ENCODE assay signal across 10 mouse cellular contexts in genomic region chr12:108271351-108272142, GRCm38 (mm10). TPM values are rescaled to one million over a fixed set of nuclear protein-coding genes. Genes with fewer than 3 reads are reported as not detected.
A peak's percentile ranks its signal among the peaks of the same experiment; 100 is the strongest.
DNase-seq lines count a peak whose midpoint lies in the region; ATAC-seq and TF ChIP-seq lines count a peak whose summit lies in the region.
"Had no signal": no experiment of that assay in that cellular context is flagged by ENCODE, and none has a peak within 500 bp of the region (broad histone marks: within the 10 kb centered on the region; RNA-seq: fewer than 3 reads in every experiment).

No protein-coding gene starts in this region.

- H3K4me1 ChIP-seq in cerebellum, adult 2 months (ENCODE audit: control insufficient read depth, insufficient read depth, low read length), result peaks cover 43% of the 10 kb centered on the region
- peaks cover 18% of the 10 kb centered on the region; the same call in 1 of the 2 replicates for H3K4me1 ChIP-seq in lung, embryonic 14.5 days (ENCODE audit: insufficient read depth)
- peaks cover 41% of the 10 kb centered on the region for H3K4me1 ChIP-seq in intestine, embryonic 14.5 days (replicated peaks; ENCODE audit: control insufficient read depth, insufficient read depth, low read length)
- peaks cover 78% of the 10 kb centered on the region for H3K4me1 ChIP-seq in neural tube, embryonic 15.5 days

- peak overlapping the region; percentile 39 for H3K4me3 ChIP-seq in cerebellum, adult 2 months (replicated peaks; ENCODE audit: insufficient read depth, low read depth, low read length)
- H3K4me3 ChIP-seq in lung, embryonic 14.5 days (ENCODE audit: low read depth, low read length), result peak overlapping the region; percentile 0; the same call in 1 of the 2 replicates
- no peak overlapping the region for H3K4me3 ChIP-seq in intestine, embryonic 14.5 days (ENCODE audit: low read depth, low read length)
- peak overlapping the region; percentile 86 for H3K4me3 ChIP-seq in neural tube, embryonic 15.5 days (replicated peaks)

- 0 out of 2 replicates have a peak, but pooled peaks cover 5% of the 10 kb centered on the region for H3K36me3 ChIP-seq in lung, embryonic 14.5 days (ENCODE audit: insufficient read depth)
- no peaks in the 10 kb centered on the region for H3K36me3 ChIP-seq in intestine, embryonic 14.5 days (ENCODE audit: control insufficient read depth, insufficient read depth, low read length)
- no peaks in the 10 kb centered on the region for H3K36me3 ChIP-seq in neural tube, embryonic 15.5 days

- peak overlapping the region; percentile 97 for H3K4me2 ChIP-seq in lung, embryonic 14.5 days
- 0 out of 2 replicates have a peak overlapping the region, but pooled peaks have one; percentile 97 for H3K4me2 ChIP-seq in intestine, embryonic 14.5 days (ENCODE audit: low read length)
- H3K4me2 ChIP-seq in neural tube, embryonic 15.5 days, result peak overlapping the region; percentile 95

- no peak for TF ChIP-seq POLR2A in cerebellum, adult 2 months (IDR thresholded peaks at IDR 0.05; ENCODE audit: borderline replicate concordance, insufficient read depth, low read length)

- H3K9ac ChIP-seq in lung, embryonic 14.5 days, result no peak overlapping the region
- no peak overlapping the region for H3K9ac ChIP-seq in intestine, embryonic 14.5 days (ENCODE audit: low read length)
- peak overlapping the region; percentile 38 for H3K9ac ChIP-seq in neural tube, embryonic 15.5 days (replicated peaks)

- 19% methylated on average over 16 of the region's 16 CpGs for WGBS in cerebellum, adult 2 months
- WGBS in lung, embryonic 14.5 days, result 76% methylated on average over 16 of the region's 16 CpGs
- WGBS in intestine, embryonic 14.5 days, result 80% methylated on average over 16 of the region's 16 CpGs
- 61% methylated on average over 16 of the region's 16 CpGs for WGBS in neural tube, embryonic 15.5 days

- no peak for ATAC-seq in cerebellum, adult (ENCODE audit: insufficient number of reproducible peaks, low FRiP score, low TSS enrichment)
- no peak for ATAC-seq in lung, embryonic 14.5 days (ENCODE audit: insufficient read depth)
- ATAC-seq in intestine, embryonic 14.5 days (replicated peaks; ENCODE audit: low FRiP score, low TSS enrichment, low read depth), result no peak
- no peak for ATAC-seq in neural tube, embryonic 15.5 days (ENCODE audit: low FRiP score)
- ATAC-seq: Patski had no signal

- H3K27ac ChIP-seq in cerebellum, adult 2 months (ENCODE audit: insufficient read depth, low read length), result peak overlapping the region; percentile 14; the same call in 1 of the 2 replicates
- H3K27ac ChIP-seq in lung, embryonic 14.5 days (ENCODE audit: low read depth), result no peak overlapping the region
- no peak overlapping the region for H3K27ac ChIP-seq in intestine, embryonic 14.5 days (ENCODE audit: low read depth)
- H3K27ac ChIP-seq in neural tube, embryonic 15.5 days (replicated peaks), result 0 out of 2 replicates have a peak overlapping the region, but pooled peaks have one; percentile 2

- no peak for TF ChIP-seq CTCF in cerebellum, adult 2 months (IDR thresholded peaks at IDR 0.05; ENCODE audit: borderline replicate concordance, insufficient read depth, low read depth, low read length)
- TF ChIP-seq CTCF in lung, embryonic 14.5 days (IDR thresholded peaks at IDR 0.05; ENCODE audit: low read depth), result no peak

- DNase-seq in cerebellum, adult 2 months, result peak; percentile 47 to 64
- no peak for DNase-seq in lung, embryonic 14.5 days
- no peak for DNase-seq in lung, postnatal 4 days
- no peak for DNase-seq in intestine, embryonic 14.5 days (ENCODE audit: low spot score)
- no peak for DNase-seq in right cerebral cortex, postnatal 25 days
- DNase-seq in T-cell, adult 2 months (ENCODE audit: low spot score), result no peak
- DNase-seq: thymus, postnatal 14 days had no signal

- no peaks in the 10 kb centered on the region for H3K9me3 ChIP-seq in lung, embryonic 14.5 days (ENCODE audit: low read depth, low read length)
- no peaks in the 10 kb centered on the region for H3K9me3 ChIP-seq in intestine, embryonic 14.5 days (ENCODE audit: control insufficient read depth, low read length)
- H3K9me3 ChIP-seq in neural tube, embryonic 15.5 days (replicated peaks), result no peaks in the 10 kb centered on the region

- no peaks in the 10 kb centered on the region for H3K27me3 ChIP-seq in cerebellum, adult 2 months (ENCODE audit: control insufficient read depth, insufficient read depth, low read length)
- peaks cover 5% of the 10 kb centered on the region; the same call in 1 of the 2 replicates for H3K27me3 ChIP-seq in lung, embryonic 14.5 days (ENCODE audit: insufficient read depth, low read length)
- H3K27me3 ChIP-seq in intestine, embryonic 14.5 days (replicated peaks; ENCODE audit: control insufficient read depth, insufficient read depth, low read length), result no peaks in the 10 kb centered on the region; the same call in 1 of the 2 replicates
- H3K27me3 ChIP-seq in neural tube, embryonic 15.5 days (replicated peaks), result no peaks in the 10 kb centered on the region
- H3K27me3 ChIP-seq: Patski had no signal

RNA-seq across cellular contexts. Expression of gene Ccdc85c, which starts 3.7 kb away (rescaled TPM):
- polyA plus RNA-seq in cerebellum, adult 2 months (2012; rRNA removed), result 75.0 and 78.6 TPM in 2 replicates
- polyA plus RNA-seq in lung, embryonic 14.5 days (2014; fragmentation: Nextera tagmentation; extraction: Ambion mirVana), result 8.3 and 8.6 TPM in 2 replicates
- polyA plus RNA-seq in intestine, embryonic 14.5 days (2014; fragmentation: Nextera tagmentation; extraction: Ambion mirVana), result 10.9 and 11.2 TPM in 2 replicates
- polyA plus RNA-seq in neural tube, embryonic 15.5 days (2015; fragmentation: Nextera tagmentation; extraction: Ambion mirVana), result 10.5 and 11.9 TPM in 2 replicates

RNA-seq across cellular contexts. Expression of gene Hhipl1, which starts 34.5 kb away (rescaled TPM):
- 4.4 and 4.8 TPM in 2 replicates for polyA plus RNA-seq in cerebellum, adult 2 months (2012; rRNA removed)
- 0.76 and 0.82 TPM in 2 replicates for polyA plus RNA-seq in lung, embryonic 14.5 days (2014; fragmentation: Nextera tagmentation; extraction: Ambion mirVana)
- polyA plus RNA-seq in intestine, embryonic 14.5 days (2014; fragmentation: Nextera tagmentation; extraction: Ambion mirVana), result 0.28 and 0.67 TPM in 2 replicates
- 2.7 and 3.2 TPM in 2 replicates for polyA plus RNA-seq in neural tube, embryonic 15.5 days (2015; fragmentation: Nextera tagmentation; extraction: Ambion mirVana)

Comparison
In these comparisons a context has a peak if more than half of its experiments do, and no peak if none do; other contexts are left out.
1. DNase-seq: peak in cerebellum, adult 2 months (2 of 2); none in lung, embryonic 14.5 days (single experiment), lung, postnatal 4 days (0 of 2), intestine, embryonic 14.5 days (single experiment), right cerebral cortex, postnatal 25 days (single experiment) and T-cell, adult 2 months (single experiment).
2. H3K27ac ChIP-seq: peak in cerebellum, adult 2 months (single experiment) and neural tube, embryonic 15.5 days (single experiment); none in lung, embryonic 14.5 days (single experiment) and intestine, embryonic 14.5 days (single experiment).
3. Peak in every context shown above with its lines, with median percentiles within 50 percentile points of each other: H3K4me2 ChIP-seq.